Mouse (Mus musculus): ENCODE measurements around the gene Cdipt.

DNA sequence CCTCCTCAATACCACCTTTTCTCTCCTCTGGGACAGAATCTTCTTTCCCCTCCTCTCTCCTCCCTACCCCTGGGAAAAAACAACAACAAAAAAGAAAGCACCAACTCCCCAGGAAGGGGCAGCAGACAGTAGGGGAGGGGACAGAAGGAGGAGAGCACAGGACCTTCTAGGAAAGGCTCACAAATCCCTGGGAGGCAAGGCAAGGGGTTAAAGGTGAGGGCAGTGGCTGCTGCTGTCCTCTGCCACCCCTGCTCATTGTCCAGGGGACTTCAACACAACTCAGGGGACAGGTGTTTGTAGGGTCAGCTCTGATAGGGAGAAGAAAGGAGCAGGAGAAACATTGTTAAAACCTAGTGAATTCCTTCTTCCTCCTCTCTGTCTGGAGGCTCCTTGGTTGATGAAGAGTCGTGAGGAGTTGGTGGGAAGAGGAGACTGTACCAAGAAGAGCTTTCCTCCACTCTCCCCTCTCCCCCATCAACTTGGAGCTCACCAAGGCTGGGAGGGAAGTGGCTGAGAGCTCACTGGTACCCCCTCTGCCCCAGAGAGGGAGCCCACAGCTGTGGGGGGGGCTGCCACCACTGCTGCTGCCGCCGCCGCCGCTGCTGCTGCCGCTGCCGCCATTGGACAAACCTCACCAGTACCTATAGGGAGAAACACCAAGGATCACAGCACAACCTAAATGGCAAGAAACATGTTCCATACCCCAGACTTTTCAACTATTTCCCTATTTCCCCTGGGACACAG, 47.0 kb downstream of the Cdipt start:
- TF ChIP-seq CTCF (conservative IDR thresholded peaks at IDR 0.05; ENCODE audit: insufficient read depth, insufficient read length, low read depth, low read length) (no peak), POLR2A (IDR thresholded peaks at IDR 0.05; ENCODE audit: low read depth, low read length) (no peak)

Measured in kidney, adult 2 months (tissue).